Comparison of ENCODE assay signal across 9 mouse cellular contexts in the genomic region with DNA sequence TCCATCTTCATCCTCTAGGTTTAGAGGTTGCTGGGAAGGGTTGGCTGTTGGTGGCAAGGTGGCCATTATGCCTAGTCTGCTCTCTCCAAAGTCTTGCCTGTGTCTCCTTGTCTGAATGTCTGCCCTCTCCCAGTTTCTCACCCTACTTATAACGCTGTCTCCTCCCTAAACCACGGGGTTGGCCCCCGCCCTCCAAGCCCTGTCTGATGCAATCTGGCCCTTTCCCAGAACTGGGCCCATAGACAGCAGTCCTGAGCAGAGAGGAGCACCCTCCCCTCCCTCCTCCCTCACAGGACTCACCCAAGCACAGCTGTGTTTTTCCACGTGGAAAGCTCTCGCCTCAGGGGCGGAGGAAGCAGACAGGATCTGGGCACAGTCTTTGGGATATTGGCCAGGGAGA. TPM values are rescaled to one million over a fixed set of nuclear protein-coding genes. Genes with fewer than 3 reads are reported as not detected.
DNase-seq lines count a peak whose midpoint lies in the region; ATAC-seq and TF ChIP-seq lines count a peak whose summit lies in the region.
"Had no signal": no experiment of that assay in that cellular context is flagged by ENCODE, and none has a peak within 500 bp of the region (broad histone marks: within the 10 kb centered on the region; RNA-seq: fewer than 3 reads in every experiment).

No protein-coding gene starts in this region.

- no peak overlapping the region for H3K4me3 ChIP-seq in midbrain, embryonic 14.5 days (replicated peaks; ENCODE audit: low read depth, low read length)
- no peak overlapping the region for H3K4me3 ChIP-seq in midbrain, embryonic 10.5 days
- H3K4me3 ChIP-seq in embryonic facial prominence, embryonic 11.5 days (ENCODE audit: low read depth, low read length) = no peak overlapping the region
- no peak overlapping the region for H3K4me3 ChIP-seq in heart, embryonic 15.5 days
- 0 out of 2 replicates have a peak overlapping the region, but pooled peaks have one; percentile 11 for H3K4me3 ChIP-seq in lung, embryonic 15.5 days
- H3K4me3 ChIP-seq in small intestine, adult 2 months (ENCODE audit: low read depth, low read length) = peak overlapping the region; percentile 13; the same call in 1 of the 2 replicates

- H3K4me1 ChIP-seq in midbrain, embryonic 14.5 days (ENCODE audit: control insufficient read depth, insufficient read depth, low read length) = no peaks in the 10 kb centered on the region
- H3K4me1 ChIP-seq in midbrain, embryonic 10.5 days = peaks cover 5% of the 10 kb centered on the region
- H3K4me1 ChIP-seq in embryonic facial prominence, embryonic 11.5 days (ENCODE audit: control insufficient read depth, insufficient read depth, low read length) = no peaks in the 10 kb centered on the region
- H3K4me1 ChIP-seq in heart, embryonic 15.5 days (replicated peaks) = peaks cover 18% of the 10 kb centered on the region
- peaks cover 15% of the 10 kb centered on the region for H3K4me1 ChIP-seq in lung, embryonic 15.5 days
- peaks cover 8% of the 10 kb centered on the region; the same call in 1 of the 2 replicates for H3K4me1 ChIP-seq in small intestine, adult 2 months (ENCODE audit: control insufficient read depth, insufficient read depth, insufficient read length, low read length)

- 62% methylated on average over 6 of the region's 6 CpGs for whole genome bisulfite sequencing in midbrain, embryonic 14.5 days
- 62% methylated on average over 6 of the region's 6 CpGs for WGBS in midbrain, embryonic 10.5 days
- WGBS in embryonic facial prominence, embryonic 11.5 days = 44% methylated on average over 6 of the region's 6 CpGs
- 34% methylated on average over 6 of the region's 6 CpGs for WGBS in heart, embryonic 15.5 days
- WGBS in lung, embryonic 15.5 days = 24% methylated on average over 6 of the region's 6 CpGs
- 6% methylated on average over 6 of the region's 6 CpGs for WGBS in small intestine, adult 2 months

- H3K27me3 ChIP-seq in midbrain, embryonic 14.5 days (ENCODE audit: control insufficient read depth, insufficient read depth, low read length) = no peaks in the 10 kb centered on the region
- H3K27me3 ChIP-seq in midbrain, embryonic 10.5 days (ENCODE audit: low read depth, poor library complexity, severe bottlenecking) = no peaks in the 10 kb centered on the region
- no peaks in the 10 kb centered on the region for H3K27me3 ChIP-seq in embryonic facial prominence, embryonic 11.5 days (ENCODE audit: control insufficient read depth, insufficient read depth, low read length)
- H3K27me3 ChIP-seq in heart, embryonic 15.5 days = no peaks in the 10 kb centered on the region
- no peaks in the 10 kb centered on the region for H3K27me3 ChIP-seq in lung, embryonic 15.5 days
- H3K27me3 ChIP-seq in small intestine, adult 2 months (ENCODE audit: control insufficient read depth, insufficient read depth, low read length) = no peaks in the 10 kb centered on the region

- DNase-seq in midbrain, embryonic 14.5 days = peak; percentile 9
- no peak for DNase-seq in midbrain, embryonic 10.5 days (ENCODE audit: low spot score)
- DNase-seq in embryonic facial prominence, embryonic 11.5 days (ENCODE audit: low spot score) = no peak
- peak; percentile 15 to 25 for DNase-seq in layer of hippocampus, adult 8-10 months (ENCODE audit: low spot score in 2 of 2)
- DNase-seq in cerebellum, adult 9-11 months = no peak

- peak; percentile 48; the same call in 1 of the 2 replicates for TF ChIP-seq POLR2A in small intestine, adult 2 months (IDR thresholded peaks at IDR 0.05; ENCODE audit: low read depth, low read length)

- no peak for ATAC-seq in midbrain, embryonic 14.5 days (ENCODE audit: low FRiP score, low TSS enrichment)
- 0 out of 2 replicates have a peak, but pooled peaks have one; percentile 18 for ATAC-seq in embryonic facial prominence, embryonic 11.5 days (replicated peaks; ENCODE audit: insufficient number of reproducible peaks, low FRiP score, low TSS enrichment, low read depth)
- peak; percentile 73 for ATAC-seq in heart, embryonic 15.5 days (replicated peaks; ENCODE audit: insufficient number of reproducible peaks, insufficient read depth, low FRiP score, low read depth)
- ATAC-seq in lung, embryonic 15.5 days (ENCODE audit: borderline replicate concordance, extremely low read depth, low FRiP score, low TSS enrichment) = peak; percentile 89

- no peak for TF ChIP-seq CTCF in small intestine, adult 2 months (IDR thresholded peaks at IDR 0.05; ENCODE audit: extremely low read depth, insufficient read length, insufficient replicate concordance, low read depth, low read length)

- no peak overlapping the region for H3K9ac ChIP-seq in midbrain, embryonic 14.5 days (replicated peaks; ENCODE audit: low read length)
- H3K9ac ChIP-seq in embryonic facial prominence, embryonic 11.5 days (replicated peaks; ENCODE audit: low read length) = no peak overlapping the region
- no peak overlapping the region for H3K9ac ChIP-seq in heart, embryonic 15.5 days
- no peak overlapping the region for H3K9ac ChIP-seq in lung, embryonic 15.5 days

- H3K36me3 ChIP-seq in midbrain, embryonic 14.5 days (ENCODE audit: control insufficient read depth, insufficient read depth, low read length) = no peaks in the 10 kb centered on the region
- no peaks in the 10 kb centered on the region for H3K36me3 ChIP-seq in midbrain, embryonic 10.5 days
- H3K36me3 ChIP-seq in embryonic facial prominence, embryonic 11.5 days (replicated peaks; ENCODE audit: control insufficient read depth, insufficient read depth, low read depth, low read length) = no peaks in the 10 kb centered on the region
- H3K36me3 ChIP-seq in heart, embryonic 15.5 days = no peaks in the 10 kb centered on the region
- H3K36me3 ChIP-seq in lung, embryonic 15.5 days = no peaks in the 10 kb centered on the region
- no peaks in the 10 kb centered on the region for H3K36me3 ChIP-seq in small intestine, adult 2 months (ENCODE audit: control insufficient read depth, insufficient read depth, low read length)

- no peak overlapping the region for H3K27ac ChIP-seq in midbrain, embryonic 14.5 days (replicated peaks; ENCODE audit: low read depth, low read length)
- H3K27ac ChIP-seq in midbrain, embryonic 10.5 days (replicated peaks) = no peak overlapping the region
- H3K27ac ChIP-seq in embryonic facial prominence, embryonic 11.5 days (replicated peaks; ENCODE audit: low read depth, low read length) = no peak overlapping the region
- peak overlapping the region; percentile 21; the same call in 1 of the 2 replicates for H3K27ac ChIP-seq in heart, embryonic 15.5 days
- peak overlapping the region; percentile 30; the same call in 1 of the 2 replicates for H3K27ac ChIP-seq in lung, embryonic 15.5 days
- peak overlapping the region; percentile 64 for H3K27ac ChIP-seq in small intestine, adult 2 months (ENCODE audit: insufficient read depth, low read depth, low read length)

- H3K9me3 ChIP-seq in midbrain, embryonic 14.5 days (ENCODE audit: control insufficient read depth, low read length) = no peaks in the 10 kb centered on the region
- no peaks in the 10 kb centered on the region for H3K9me3 ChIP-seq in midbrain, embryonic 10.5 days (replicated peaks)
- no peaks in the 10 kb centered on the region for H3K9me3 ChIP-seq in embryonic facial prominence, embryonic 11.5 days (replicated peaks; ENCODE audit: control insufficient read depth, low read length)
- no peaks in the 10 kb centered on the region for H3K9me3 ChIP-seq in heart, embryonic 15.5 days (replicated peaks)
- no peaks in the 10 kb centered on the region for H3K9me3 ChIP-seq in lung, embryonic 15.5 days

- no peak overlapping the region for H3K4me2 ChIP-seq in midbrain, embryonic 14.5 days (ENCODE audit: low read length)
- H3K4me2 ChIP-seq in embryonic facial prominence, embryonic 11.5 days (ENCODE audit: low read depth, low read length) = no peak overlapping the region
- H3K4me2 ChIP-seq in heart, embryonic 15.5 days = no peak overlapping the region; the same call in 1 of the 2 replicates
- peak overlapping the region; percentile 2; the same call in 1 of the 2 replicates for H3K4me2 ChIP-seq in lung, embryonic 15.5 days

RNA-seq across cellular contexts. Expression of gene Nupr1, which starts 5.3 kb away (rescaled TPM):
- polyA plus RNA-seq in midbrain, embryonic 14.5 days (2014; fragmentation: Nextera tagmentation; extraction: Ambion mirVana) = 0.84 and 5.8 TPM in 2 replicates
- 1.6 and 3.1 TPM in 2 replicates for polyA plus RNA-seq in midbrain, embryonic 10.5 days (2016; fragmentation: Nextera tagmentation; extraction: Ambion mirVana)
- 3.4 and 4.3 TPM in 2 replicates for polyA plus RNA-seq in embryonic facial prominence, embryonic 11.5 days (2014; fragmentation: Nextera tagmentation; extraction: Ambion mirVana)
- polyA plus RNA-seq in heart, embryonic 15.5 days (2015; fragmentation: Nextera tagmentation; extraction: Ambion mirVana) = 14.2 and 19.8 TPM in 2 replicates
- 10 to 100 TPM; 10.4 to 15.3 (median 13.2) TPM for total RNA-seq in layer of hippocampus, adult 8-10 months (2022)
- 23.4 and 30.0 TPM in 2 replicates for polyA plus RNA-seq in lung, embryonic 15.5 days (2015; fragmentation: Nextera tagmentation; extraction: Ambion mirVana)
- 32.5 and 97.9 TPM in 2 replicates for polyA plus RNA-seq in small intestine, adult 2 months (2012; rRNA removed)

RNA-seq across cellular contexts. Expression of gene Sgf29, which starts 23.7 kb away (rescaled TPM):
- 64.6 and 71.3 TPM in 2 replicates for polyA plus RNA-seq in midbrain, embryonic 14.5 days (2014; fragmentation: Nextera tagmentation; extraction: Ambion mirVana)
- 61.9 and 63.5 TPM in 2 replicates for polyA plus RNA-seq in midbrain, embryonic 10.5 days (2016; fragmentation: Nextera tagmentation; extraction: Ambion mirVana)
- polyA plus RNA-seq in embryonic facial prominence, embryonic 11.5 days (2014; fragmentation: Nextera tagmentation; extraction: Ambion mirVana) = 51.2 and 53.7 TPM in 2 replicates
- 21.0 and 33.5 TPM in 2 replicates for polyA plus RNA-seq in heart, embryonic 15.5 days (2015; fragmentation: Nextera tagmentation; extraction: Ambion mirVana)
- 10 to 100 TPM; 21.7 to 34.8 (median 33.7) TPM for total RNA-seq in layer of hippocampus, adult 8-10 months (2022)
- 47.3 and 54.9 TPM in 2 replicates for polyA plus RNA-seq in lung, embryonic 15.5 days (2015; fragmentation: Nextera tagmentation; extraction: Ambion mirVana)
- 16.7 and 23.9 TPM in 2 replicates for polyA plus RNA-seq in small intestine, adult 2 months (2012; rRNA removed)

RNA-seq across cellular contexts. Expression of gene Il27, which starts 30.6 kb away (rescaled TPM):
- polyA plus RNA-seq in midbrain, embryonic 14.5 days (2014; fragmentation: Nextera tagmentation; extraction: Ambion mirVana) = not detected in 2 replicates
- not detected in 2 replicates for polyA plus RNA-seq in midbrain, embryonic 10.5 days (2016; fragmentation: Nextera tagmentation; extraction: Ambion mirVana)
- not detected in 2 replicates for polyA plus RNA-seq in embryonic facial prominence, embryonic 11.5 days (2014; fragmentation: Nextera tagmentation; extraction: Ambion mirVana)
- polyA plus RNA-seq in heart, embryonic 15.5 days (2015; fragmentation: Nextera tagmentation; extraction: Ambion mirVana) = 0.13 and 0.23 TPM in 2 replicates
- not detected for total RNA-seq in layer of hippocampus, adult 8-10 months (2022)
- not detected in 2 replicates for polyA plus RNA-seq in lung, embryonic 15.5 days (2015; fragmentation: Nextera tagmentation; extraction: Ambion mirVana)
- 0.15 and 0.51 TPM in 2 replicates for polyA plus RNA-seq in small intestine, adult 2 months (2012; rRNA removed)
- total RNA-seq: adrenal gland, postnatal 4 days had no signal

RNA-seq across cellular contexts. Expression of gene Cln3, which starts 39.8 kb away (rescaled TPM):
- 26.5 and 27.7 TPM in 2 replicates for polyA plus RNA-seq in midbrain, embryonic 14.5 days (2014; fragmentation: Nextera tagmentation; extraction: Ambion mirVana)
- polyA plus RNA-seq in midbrain, embryonic 10.5 days (2016; fragmentation: Nextera tagmentation; extraction: Ambion mirVana) = 23.8 and 32.3 TPM in 2 replicates
- 24.4 and 26.8 TPM in 2 replicates for polyA plus RNA-seq in embryonic facial prominence, embryonic 11.5 days (2014; fragmentation: Nextera tagmentation; extraction: Ambion mirVana)
- 17.6 and 20.7 TPM in 2 replicates for polyA plus RNA-seq in heart, embryonic 15.5 days (2015; fragmentation: Nextera tagmentation; extraction: Ambion mirVana)
- 10 to 100 TPM; 31.7 to 46.5 (median 42.0) TPM for total RNA-seq in layer of hippocampus, adult 8-10 months (2022)
- polyA plus RNA-seq in lung, embryonic 15.5 days (2015; fragmentation: Nextera tagmentation; extraction: Ambion mirVana) = 27.7 and 27.9 TPM in 2 replicates
- 24.9 and 55.7 TPM in 2 replicates for polyA plus RNA-seq in small intestine, adult 2 months (2012; rRNA removed)

RNA-seq across cellular contexts. Expression of gene Apobr, which starts 40.6 kb away (rescaled TPM):
- polyA plus RNA-seq in midbrain, embryonic 14.5 days (2014; fragmentation: Nextera tagmentation; extraction: Ambion mirVana) = 0.28 and 0.55 TPM in 2 replicates
- polyA plus RNA-seq in midbrain, embryonic 10.5 days (2016; fragmentation: Nextera tagmentation; extraction: Ambion mirVana) = 0.41 and 0.58 TPM in 2 replicates
- 0.52 and 0.72 TPM in 2 replicates for polyA plus RNA-seq in embryonic facial prominence, embryonic 11.5 days (2014; fragmentation: Nextera tagmentation; extraction: Ambion mirVana)
- 0.34 and 0.81 TPM in 2 replicates for polyA plus RNA-seq in heart, embryonic 15.5 days (2015; fragmentation: Nextera tagmentation; extraction: Ambion mirVana)
- 1 to 10 TPM in 2 of 4 experiments, under 1 TPM in 2; 0.41 to 3.3 (median 1.6) TPM for total RNA-seq in layer of hippocampus, adult 8-10 months (2022)
- polyA plus RNA-seq in lung, embryonic 15.5 days (2015; fragmentation: Nextera tagmentation; extraction: Ambion mirVana) = 1.1 and 1.5 TPM in 2 replicates
- 2.3 TPM in 2 replicates for polyA plus RNA-seq in small intestine, adult 2 months (2012; rRNA removed)

Comparison
In these comparisons a context has a peak if more than half of its experiments do, and no peak if none do; other contexts are left out.
1. DNase-seq: peak in midbrain, embryonic 14.5 days (single experiment) and layer of hippocampus, adult 8-10 months (2 of 2); none in midbrain, embryonic 10.5 days (single experiment), embryonic facial prominence, embryonic 11.5 days (single experiment) and cerebellum, adult 9-11 months (single experiment).
2. H3K27ac ChIP-seq: peak in heart, embryonic 15.5 days (single experiment), lung, embryonic 15.5 days (single experiment) and small intestine, adult 2 months (single experiment); none in midbrain, embryonic 14.5 days (single experiment), midbrain, embryonic 10.5 days (single experiment) and embryonic facial prominence, embryonic 11.5 days (single experiment).
3. H3K4me3 ChIP-seq: peak in lung, embryonic 15.5 days (single experiment) and small intestine, adult 2 months (single experiment); none in midbrain, embryonic 14.5 days (single experiment), midbrain, embryonic 10.5 days (single experiment), embryonic facial prominence, embryonic 11.5 days (single experiment) and heart, embryonic 15.5 days (single experiment).